Mouse (Mus musculus) testis, adult 2 months (tissue): Measurements from ENCODE around the gene Wasf2. TPM values are rescaled to one million over a fixed set of nuclear protein-coding genes. Genes with fewer than 3 reads are reported as not detected.

Experiments
- H3K27ac ChIP-seq: fragments of 200-500 bp; 2 replicates; pipeline ENCODE4 v1.5.1; 2012; ENCODE audit warnings: low read depth, low read length; ENCODE audit not compliant: control insufficient read depth, insufficient read depth
- H3K27me3 ChIP-seq: fragments of 200-500 bp; 2 replicates; pipeline ENCODE4 v1.6.1; 2012; ENCODE audit warnings: mild to moderate bottlenecking, low read length, moderate library complexity; ENCODE audit not compliant: control insufficient read depth, insufficient read depth
- H3K36me3 ChIP-seq: fragments of 200-500 bp; 2 replicates; pipeline ENCODE4 v1.6.1; 2012; ENCODE audit warnings: mild to moderate bottlenecking, low read length; ENCODE audit not compliant: control insufficient read depth, insufficient read depth
- H3K4me1 ChIP-seq: fragments of 200-500 bp; 2 replicates; pipeline ENCODE4 v1.6.1; 2012; ENCODE audit warnings: low read length; ENCODE audit not compliant: control insufficient read depth, insufficient read depth
- H3K4me3 ChIP-seq: fragments of 200-500 bp; 2 replicates; pipeline ENCODE4 v1.5.1; 2012; ENCODE audit warnings: low read depth, mild to moderate bottlenecking, low read length, moderate library complexity, mixed read lengths; ENCODE audit not compliant: control insufficient read depth
- CTCF ChIP-seq: fragments of 200-500 bp; IDR thresholded peaks from 2 replicates; pipeline ENCODE4 v1.5.1; 2012; ENCODE audit warnings: low read depth, mild to moderate bottlenecking, inconsistent platforms, low read length, moderate library complexity; ENCODE audit not compliant: control insufficient read depth, insufficient read depth, insufficient replicate concordance
- POLR2A ChIP-seq: fragments of 200-500 bp; IDR thresholded peaks from 2 replicates; pipeline ENCODE4 v1.6.1; 2012; ENCODE audit warnings: low read depth, mild to moderate bottlenecking, inconsistent platforms, low read length, moderate library complexity; ENCODE audit not compliant: control insufficient read depth
- polyA plus RNA-seq: library from polyadenylated mRNA; depleted of rRNA; stranded (reverse); fragments of >200 nt; gene quantifications from 2 replicates; pipeline ENCODE4 v1.2.3, GENCODE M21; 2012

Wasf2 gene
- polyA plus RNA-seq, 1 experiment = 156 TPM

DNA sequence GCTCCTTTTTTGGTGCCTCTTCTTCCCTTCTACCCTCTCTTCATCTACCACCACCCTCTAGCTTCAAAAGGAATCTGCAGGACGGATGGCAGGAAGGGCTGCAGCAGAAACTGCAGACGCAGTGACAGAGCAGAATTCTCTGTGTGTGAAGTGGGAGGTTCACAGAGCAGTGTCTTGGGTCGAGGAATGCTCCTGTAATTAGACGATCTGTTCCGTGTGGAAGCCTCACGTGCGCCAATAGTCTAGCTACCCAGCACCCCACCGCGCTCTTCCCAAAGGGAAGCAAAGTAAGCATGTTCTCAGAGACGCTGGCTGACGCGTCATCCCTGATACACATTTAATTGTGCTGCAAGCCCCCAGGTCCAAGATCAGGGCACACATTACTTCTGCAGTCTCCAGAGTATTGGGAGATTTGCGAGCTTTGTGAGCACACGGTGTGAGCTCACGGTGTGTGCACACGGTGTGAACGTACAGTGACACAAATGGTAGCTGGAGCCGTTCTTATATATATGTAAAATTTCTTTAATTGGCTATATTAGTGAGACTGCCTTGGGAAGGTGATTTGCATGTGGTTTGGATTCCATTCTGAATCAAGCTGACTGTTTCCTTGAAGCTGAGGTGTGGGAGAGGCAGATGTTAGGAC is 46.6 kb downstream of the Wasf2 start:
- H3K4me3 ChIP-seq = peak overlapping the region; percentile 13
- TF ChIP-seq POLR2A (no peak), CTCF (no peak)
- H3K27ac ChIP-seq = no peak overlapping the region; the same call in 1 of the 2 replicates
- peaks cover 5% of the 10 kb centered on the region for H3K4me1 ChIP-seq
- H3K27me3 ChIP-seq = no peaks in the 10 kb centered on the region
- no peaks in the 10 kb centered on the region for H3K36me3 ChIP-seq

DNA sequence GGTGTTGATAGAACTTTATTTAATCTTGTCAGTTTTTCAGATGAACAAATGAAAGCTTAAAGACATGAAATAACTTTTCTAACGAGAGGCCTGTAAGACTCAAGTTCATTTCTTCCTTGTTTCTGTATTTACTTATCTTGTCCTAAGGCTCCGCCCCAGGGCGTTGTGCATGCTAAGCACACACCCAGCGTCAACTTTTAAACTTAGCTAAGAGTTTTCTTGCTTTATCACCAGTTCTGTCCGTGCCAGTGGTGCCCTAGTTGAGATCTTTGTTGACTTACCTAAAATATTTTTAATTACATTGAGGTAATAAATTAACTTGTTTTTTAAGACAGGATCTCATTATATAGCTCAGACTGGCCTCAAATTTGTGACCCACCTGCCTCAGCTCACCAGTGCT is 48.0 kb downstream of the Wasf2 start:
- Histone ChIP-seq H3K36me3 (no peaks in the 10 kb centered on the region), H3K4me3 (no peak overlapping the region), H3K27me3 (no peaks in the 10 kb centered on the region), H3K4me1 (peaks cover 3% of the 10 kb centered on the region), H3K27ac (no peak overlapping the region)
- no peak for TF ChIP-seq POLR2A
- TF ChIP-seq CTCF = no peak

DNA sequence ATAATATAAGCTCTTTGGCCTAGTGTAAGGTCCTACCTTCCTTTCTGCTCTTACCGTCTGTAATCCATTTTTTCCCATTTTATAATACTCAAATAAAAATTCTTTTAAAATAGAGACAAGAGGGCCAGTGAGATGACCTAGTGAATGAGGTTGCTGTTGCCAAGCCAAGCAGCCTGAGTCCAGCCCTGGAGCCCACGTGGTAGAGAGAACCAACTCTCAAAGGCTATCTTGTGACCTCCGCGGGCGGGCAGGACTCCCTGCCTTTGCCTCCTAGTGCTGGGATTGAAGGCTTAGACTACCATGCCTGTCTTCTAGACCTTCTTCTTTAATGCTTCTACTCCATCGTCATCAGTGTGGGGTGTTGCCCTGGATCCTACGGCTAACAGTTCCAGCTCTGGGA is 49.0 kb downstream of the Wasf2 start:
- TF ChIP-seq POLR2A (no peak), CTCF (no peak)
- Histone ChIP-seq H3K4me3 (no peak overlapping the region), H3K4me1 (no peaks in the 10 kb centered on the region; the same call in 1 of the 2 replicates), H3K36me3 (no peaks in the 10 kb centered on the region), H3K27me3 (no peaks in the 10 kb centered on the region), H3K27ac (no peak overlapping the region)

- TF ChIP-seq POLR2A (no peak), CTCF (no peak)
- H3K4me1 ChIP-seq = no peaks in the 10 kb centered on the region; the same call in 1 of the 2 replicates
- H3K36me3 ChIP-seq = peaks cover 2% of the 10 kb centered on the region; the same call in 1 of the 2 replicates
- H3K27ac ChIP-seq = no peak overlapping the region
- H3K4me3 ChIP-seq = no peak overlapping the region
- no peaks in the 10 kb centered on the region for H3K27me3 ChIP-seq
These were observed 52.2 kb downstream of the Wasf2 start for GRCm38 (mm10) chr4:133182439-133183033.

GRCm38 (mm10) chr4:133184031-133184897 is 54.0 kb downstream of the Wasf2 start:
- H3K36me3 ChIP-seq = peaks cover 2% of the 10 kb centered on the region; the same call in 1 of the 2 replicates
- H3K27me3 ChIP-seq = no peaks in the 10 kb centered on the region
- TF ChIP-seq POLR2A (no peak), CTCF (no peak)
- no peak overlapping the region for H3K27ac ChIP-seq
- no peaks in the 10 kb centered on the region; the same call in 1 of the 2 replicates for H3K4me1 ChIP-seq
- H3K4me3 ChIP-seq = no peak overlapping the region

GRCm38 (mm10) chr4:133184898-133185665 is 54.8 kb downstream of the Wasf2 start:
- TF ChIP-seq POLR2A (no peak), CTCF (no peak)
- Histone ChIP-seq H3K27me3 (no peaks in the 10 kb centered on the region), H3K4me3 (no peak overlapping the region), H3K27ac (no peak overlapping the region), H3K36me3 (peaks cover 2% of the 10 kb centered on the region; the same call in 1 of the 2 replicates), H3K4me1 (no peaks in the 10 kb centered on the region; the same call in 1 of the 2 replicates)
